Mouse (Mus musculus) heart, embryonic 14.5 days (tissue): ENCODE results near the gene Desi2. TPM values are rescaled to one million over a fixed set of nuclear protein-coding genes. Genes with fewer than 3 reads are reported as not detected.

ENCODE experiments used
- ATAC-seq: fragments of 200-750 bp; cut with Nextera tagmentation; 2 replicates; pipeline ENCODE4 v1.8.0; 2017; ENCODE audit warnings: low read depth, moderate TSS enrichment; ENCODE audit not compliant: insufficient number of reproducible peaks, insufficient read depth, low FRiP score
- H3K27ac ChIP-seq, 2 experiments: fragments of 200-500 bp in 1 of 2; fragments of 300-500 bp in 1 of 2; sonication (generic) in 1 of 2; replicated peaks in 1 of 2; 2 replicates each; pipeline ENCODE4 v1.5.1; 2012 to 2014; ENCODE audit warnings: low read depth in 2 of 2, low read length in 2 of 2, control low read depth in 1 of 2, mild to moderate bottlenecking in 1 of 2, mixed read lengths in 1 of 2; ENCODE audit not compliant: control insufficient read depth in 1 of 2, insufficient read depth in 1 of 2
- H3K27me3 ChIP-seq: fragments of 300-500 bp; sonication (generic); 2 replicates; pipeline ENCODE4 v1.6.1; 2014; ENCODE audit warnings: mild to moderate bottlenecking, low read length, control low read depth; ENCODE audit not compliant: control insufficient read depth, insufficient read depth
- H3K36me3 ChIP-seq: fragments of 300-500 bp; sonication (generic); 2 replicates; pipeline ENCODE4 v1.6.1; 2014; ENCODE audit warnings: mild to moderate bottlenecking, control low read depth, low read length, mixed read lengths; ENCODE audit not compliant: control insufficient read depth, insufficient read depth
- H3K4me1 ChIP-seq, 2 experiments: fragments of 200-500 bp in 1 of 2; fragments of 300-500 bp in 1 of 2; sonication (generic) in 1 of 2; 2 replicates each; pipeline ENCODE4 v1.6.1; 2012 to 2014; ENCODE audit warnings: low read length in 2 of 2, control low read depth in 1 of 2, mixed read lengths in 1 of 2; ENCODE audit not compliant: control insufficient read depth in 2 of 2, insufficient read depth in 2 of 2
- H3K4me2 ChIP-seq: fragments of 300-500 bp; sonication (generic); 2 replicates; pipeline ENCODE4 v1.6.1; 2014; ENCODE audit warnings: mild to moderate bottlenecking, low read length
- H3K4me3 ChIP-seq, 2 experiments: fragments of 200-500 bp in 1 of 2; fragments of 300-500 bp in 1 of 2; sonication (generic) in 1 of 2; 2 replicates each; pipeline ENCODE4 v1.5.1; 2012 to 2014; ENCODE audit warnings: low read length in 2 of 2, mild to moderate bottlenecking in 2 of 2, control low read depth in 1 of 2, low read depth in 1 of 2, moderate library complexity in 1 of 2; ENCODE audit not compliant: control insufficient read depth in 1 of 2, insufficient read depth in 1 of 2
- H3K9ac ChIP-seq: fragments of 300-500 bp; sonication (generic); 2 replicates; pipeline ENCODE4 v1.6.1; 2014; ENCODE audit warnings: mild to moderate bottlenecking, low read length
- H3K9me3 ChIP-seq: fragments of 300-500 bp; sonication (generic); 2 replicates; pipeline ENCODE4 v1.6.1; 2016; ENCODE audit warnings: low read length, control low read depth; ENCODE audit not compliant: control insufficient read depth
- WGBS: fragments of 180-500 bp; shearing (Covaris S2); extraction: QIAGEN DNeasy Blood & Tissue Kit; methylation state at CpG from one replicate; pipeline ENCODE4 v1.1.7; 2014; 5-methylcytosine and 5-hydroxymethylcytosine counted together
- polyA plus RNA-seq: library from polyadenylated mRNA; unstranded; fragments of >200 nt; fragmentation: Nextera tagmentation; extraction: Ambion mirVana; gene quantifications from 2 replicates; pipeline ENCODE4 v1.2.1, GENCODE M21; 2014

Gene Desi2
- polyA plus RNA-seq, 1 experiment from 2014 or later = 30.7 TPM

DNA sequence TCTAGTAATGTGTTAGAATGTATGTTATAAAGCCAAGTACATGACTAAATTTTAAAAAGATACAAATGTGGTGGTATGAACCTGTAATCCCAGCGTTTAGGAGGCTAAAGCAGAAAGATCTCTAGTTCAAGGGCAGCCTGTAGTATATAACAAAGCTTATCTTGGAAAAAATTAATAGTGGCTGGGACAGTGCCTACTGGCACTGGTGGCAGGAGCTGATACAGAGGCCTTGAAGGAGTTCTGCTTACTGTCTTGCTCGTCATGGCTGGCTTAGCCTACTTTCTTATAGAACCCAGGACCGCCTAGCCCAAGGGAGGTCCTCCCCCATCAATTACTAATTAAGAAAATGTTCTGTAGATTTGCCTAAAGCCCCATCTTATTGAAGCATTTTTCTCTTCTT, 46.9 kb downstream of the Desi2 start:
- Histone ChIP-seq H3K9me3 (peaks cover under 1% of the 10 kb centered on the region; the same call in 1 of the 2 replicates), H3K4me3 (no peak overlapping the region), H3K27me3 (no peaks in the 10 kb centered on the region), H3K4me1 (peaks cover 6 to 15% of the 10 kb centered on the region in 2 experiments), H3K9ac (no peak overlapping the region), H3K27ac (no peak overlapping the region), H3K4me2 (no peak overlapping the region), H3K36me3 (peaks cover 9% of the 10 kb centered on the region)
- 70% methylated on average over 3 of the region's 3 CpGs for WGBS
- ATAC-seq = no peak

DNA sequence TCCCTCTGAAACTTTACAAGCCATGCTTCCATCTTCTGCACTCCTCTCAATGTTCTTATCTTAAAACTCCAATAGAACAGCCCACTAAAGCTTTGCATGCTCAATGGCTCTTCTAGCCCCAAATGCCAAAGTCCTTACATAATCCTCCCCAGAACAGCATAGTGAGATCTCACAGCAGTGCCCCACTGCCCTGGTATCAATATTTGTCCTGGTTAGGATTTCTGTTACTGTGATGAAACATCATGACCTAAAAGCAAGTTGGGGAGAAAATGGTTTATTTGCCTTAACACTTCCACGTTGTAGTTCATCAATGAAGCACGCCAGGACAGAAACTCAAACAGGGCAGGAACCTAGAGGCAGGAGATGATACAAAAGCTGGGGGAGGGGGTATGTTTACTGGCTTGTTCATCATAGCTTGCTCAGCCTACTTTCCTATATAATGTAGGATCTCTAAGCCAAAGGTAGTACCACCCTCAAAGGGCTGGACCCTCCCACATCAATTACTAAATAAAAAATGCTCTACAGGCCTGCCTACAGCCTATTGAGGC, 48.8 kb downstream of the Desi2 start:
- Histone ChIP-seq H3K27ac (peak overlapping the region; percentile 47 to 75), H3K9me3 (no peaks in the 10 kb centered on the region), H3K27me3 (no peaks in the 10 kb centered on the region), H3K4me2 (peak overlapping the region; percentile 38), H3K4me1 (peaks cover 6 to 15% of the 10 kb centered on the region in 2 experiments), H3K36me3 (peaks cover 14% of the 10 kb centered on the region), H3K9ac (no peak overlapping the region), H3K4me3 (no peak overlapping the region)
- WGBS = 59% methylated on average over 2 of the region's 2 CpGs
- ATAC-seq = no peak

GRCm38 (mm10) chr1:178238676-178239075, 51.5 kb downstream of the Desi2 start:
- Histone ChIP-seq H3K36me3 (peaks cover 19% of the 10 kb centered on the region), H3K4me2 (no peak overlapping the region), H3K4me1 (peaks cover 6 to 15% of the 10 kb centered on the region in 2 experiments), H3K27ac (no peak overlapping the region), H3K27me3 (no peaks in the 10 kb centered on the region), H3K9ac (no peak overlapping the region), H3K4me3 (no peak overlapping the region), H3K9me3 (0 out of 2 replicates have a peak, but pooled peaks cover 3% of the 10 kb centered on the region)
- 42% methylated on average over 1 of the region's 1 CpGs for WGBS
- ATAC-seq = no peak

DNA sequence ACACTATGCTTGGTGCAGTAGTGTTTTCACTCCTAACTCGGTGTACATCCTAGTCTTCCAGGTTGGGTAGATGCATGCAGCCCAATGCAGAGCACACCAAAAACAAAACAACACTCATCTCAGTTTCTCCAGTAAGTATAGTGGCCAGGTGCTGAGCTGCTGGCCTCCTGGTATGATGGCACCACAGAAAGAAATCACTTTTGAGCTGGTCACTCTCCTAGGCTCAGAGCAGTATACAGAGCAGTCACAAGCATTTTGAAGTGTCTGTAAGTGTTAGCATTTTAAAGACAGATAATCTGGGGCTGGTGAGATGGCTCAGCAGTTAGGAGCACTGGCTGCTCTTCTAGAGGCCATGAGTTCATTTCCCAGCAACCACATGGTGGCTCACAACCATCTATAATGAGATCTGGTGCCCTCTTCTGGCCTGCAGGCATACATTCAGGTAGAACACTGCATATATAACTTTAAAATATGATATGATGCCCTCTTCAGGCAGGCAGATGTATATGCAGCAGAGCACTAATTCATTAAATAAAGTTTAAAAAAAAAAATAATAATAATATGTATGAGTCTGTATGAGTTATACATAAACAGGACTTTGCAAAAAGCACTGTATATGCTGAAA, 54.8 kb downstream of the Desi2 start:
- H3K4me3 ChIP-seq = no peak overlapping the region
- H3K36me3 ChIP-seq = peaks cover 42% of the 10 kb centered on the region
- 94% methylated on average over 1 of the region's 1 CpGs for WGBS
- H3K4me2 ChIP-seq = no peak overlapping the region
- no peak overlapping the region for H3K27ac ChIP-seq
- ATAC-seq = no peak
- no peaks in the 10 kb centered on the region for H3K4me1 ChIP-seq
- H3K27me3 ChIP-seq = no peaks in the 10 kb centered on the region
- H3K9ac ChIP-seq = no peak overlapping the region
- H3K9me3 ChIP-seq = 0 out of 2 replicates have a peak, but pooled peaks cover 5% of the 10 kb centered on the region

DNA sequence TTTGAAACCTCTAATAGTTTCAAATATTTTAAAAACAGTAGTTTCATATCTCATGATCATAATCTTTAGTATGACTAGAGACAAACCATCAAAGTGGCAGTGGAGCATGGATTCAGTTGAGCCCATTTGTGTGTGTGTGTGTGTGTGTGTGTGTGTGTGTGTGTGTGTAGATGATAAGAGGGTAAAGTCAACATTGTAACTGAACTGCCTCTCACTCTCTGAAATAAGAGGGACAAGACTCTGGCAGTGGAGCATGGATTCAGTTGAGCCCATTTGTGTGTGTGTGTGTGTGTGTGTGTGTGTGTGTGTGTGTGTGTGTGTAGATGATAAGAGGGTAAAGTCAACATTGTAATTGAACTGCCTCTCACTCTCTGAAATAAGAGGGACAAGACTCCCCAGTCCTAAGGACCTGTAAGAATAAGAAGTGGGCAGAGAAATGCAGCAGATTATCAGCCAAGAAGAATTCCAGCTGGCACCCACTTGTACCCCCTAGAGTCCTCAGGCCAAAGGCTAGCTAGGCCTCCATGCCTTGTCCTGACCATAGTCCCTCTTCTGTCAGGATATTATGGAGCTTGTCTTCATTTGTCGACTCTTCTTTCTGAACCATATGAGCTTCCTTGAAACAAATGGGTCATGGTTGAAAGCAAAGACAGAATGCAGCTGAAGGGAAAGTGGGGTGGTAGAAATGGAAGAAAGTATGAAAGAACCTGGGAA, 61.0 kb downstream of the Desi2 start:
- Histone ChIP-seq H3K36me3 (peaks cover 71% of the 10 kb centered on the region), H3K27ac (no peak overlapping the region), H3K27me3 (no peaks in the 10 kb centered on the region), H3K4me1 (no peaks in the 10 kb centered on the region), H3K9ac (no peak overlapping the region), H3K4me2 (no peak overlapping the region), H3K4me3 (no peak overlapping the region), H3K9me3 (0 out of 2 replicates have a peak, but pooled peaks cover 3% of the 10 kb centered on the region)
- WGBS = 92% methylated on average over 1 of the region's 1 CpGs
- ATAC-seq = no peak

- no peak overlapping the region for H3K4me3 ChIP-seq
- peaks cover 2 to 14% of the 10 kb centered on the region in 2 experiments; a peak in 2 of 4 replicates for H3K4me1 ChIP-seq
- H3K4me2 ChIP-seq = no peak overlapping the region
- no peak overlapping the region for H3K27ac ChIP-seq
- ATAC-seq = no peak
- H3K9me3 ChIP-seq = no peaks in the 10 kb centered on the region
- 88% methylated on average over 4 of the region's 4 CpGs for WGBS
- no peak overlapping the region for H3K9ac ChIP-seq
- H3K36me3 ChIP-seq = peaks cover 47% of the 10 kb centered on the region
- no peaks in the 10 kb centered on the region for H3K27me3 ChIP-seq
Measured at GRCm38 (mm10) chr1:178254598-178254997, 67.4 kb downstream of the Desi2 start.

GRCm38 (mm10) chr1:178256351-178256750, 69.1 kb downstream of the Desi2 start:
- ATAC-seq = no peak
- Histone ChIP-seq H3K27me3 (no peaks in the 10 kb centered on the region), H3K36me3 (peaks cover 29% of the 10 kb centered on the region), H3K4me1 (peaks cover 2 to 14% of the 10 kb centered on the region in 2 experiments; a peak in 2 of 4 replicates), H3K4me3 (no peak overlapping the region), H3K27ac (no peak overlapping the region), H3K9ac (no peak overlapping the region), H3K4me2 (no peak overlapping the region), H3K9me3 (no peaks in the 10 kb centered on the region)
- 72% methylated on average over 4 of the region's 4 CpGs for WGBS
